Mouse (Mus musculus) spleen, embryonic (tissue): Measurements from ENCODE around the gene Mrpl9.

Source experiments
- CTCF ChIA-PET: fragments of 350-600 bp; sonication (Branson Sonifier 250); formaldehyde crosslinking; loops from one replicate; lab custom pipeline; 2022; lab: Charles Lee

The Mrpl9 gene

DNA sequence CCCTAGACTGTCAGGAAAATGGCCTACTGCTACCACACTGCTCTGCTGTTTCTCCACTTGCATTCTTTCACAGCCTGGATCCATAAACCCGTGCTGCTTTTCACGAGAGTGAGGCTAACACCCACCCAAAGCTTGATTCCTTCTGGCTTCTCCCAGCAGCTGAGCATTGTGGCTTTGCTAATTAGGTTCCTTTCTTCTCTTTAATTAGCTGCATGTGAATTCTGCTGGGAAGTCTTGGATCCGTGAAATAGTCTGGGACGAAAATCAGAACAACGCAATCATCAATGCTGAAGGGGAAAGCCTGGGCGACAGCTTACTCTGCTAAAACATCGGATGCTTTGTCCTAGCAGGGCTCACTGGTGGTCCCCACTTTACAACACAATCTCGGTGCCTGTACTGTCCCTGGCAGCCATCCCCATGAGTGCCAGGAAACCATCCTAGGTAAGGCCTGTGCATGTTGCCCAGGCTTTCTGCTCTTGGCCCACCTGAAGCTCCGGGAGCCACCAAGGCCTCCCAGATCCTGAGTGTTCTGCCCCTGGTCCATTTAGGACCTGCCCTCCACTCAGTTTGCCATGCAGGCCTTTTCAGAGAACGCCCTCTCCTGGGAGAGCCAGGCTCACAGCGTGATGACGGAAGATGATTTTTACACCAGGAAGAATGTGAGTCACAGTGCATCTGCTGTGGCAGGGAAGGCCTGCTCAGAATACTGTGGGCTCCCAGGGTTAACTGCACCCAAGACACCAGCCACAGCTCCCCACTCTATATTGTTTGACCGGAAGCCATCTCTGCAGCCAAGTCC, 22.7 kb downstream of the Mrpl9 start:
- CTCF ChIA-PET = interaction anchor here (0.6 kb wide), 1 partner anchor 135 kb away, joined by 3 read pairs; no protein-coding TSS in a partner anchor

DNA sequence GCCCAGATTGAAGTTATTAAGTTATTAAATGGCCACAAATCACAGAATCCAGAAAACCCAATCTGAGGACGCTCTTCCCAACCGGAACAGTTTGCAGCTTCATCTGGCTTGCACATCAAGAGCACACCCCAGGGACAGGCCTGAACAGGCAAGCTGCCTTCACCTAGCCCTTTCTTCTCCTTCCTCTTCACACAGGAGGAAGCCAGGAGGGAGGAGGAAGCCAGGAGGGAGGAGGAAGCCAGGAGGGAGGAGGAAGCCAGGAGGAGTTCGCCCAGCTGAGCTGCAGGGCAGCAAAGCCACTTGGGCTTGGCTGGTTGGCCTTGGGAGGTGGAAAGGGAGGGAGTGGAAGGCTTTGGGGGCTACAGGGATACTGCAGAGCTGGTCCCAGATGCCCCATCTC, 25.8 kb downstream of the Mrpl9 start:
- CTCF ChIA-PET = no interaction called here

GRCm38 (mm10) chr3:94472447-94473114, 29.5 kb downstream of the Mrpl9 start:
- CTCF ChIA-PET = interaction anchor here (0.8 kb wide), 1 partner anchor 114 kb away, joined by 15 read pairs; no protein-coding TSS in a partner anchor

DNA sequence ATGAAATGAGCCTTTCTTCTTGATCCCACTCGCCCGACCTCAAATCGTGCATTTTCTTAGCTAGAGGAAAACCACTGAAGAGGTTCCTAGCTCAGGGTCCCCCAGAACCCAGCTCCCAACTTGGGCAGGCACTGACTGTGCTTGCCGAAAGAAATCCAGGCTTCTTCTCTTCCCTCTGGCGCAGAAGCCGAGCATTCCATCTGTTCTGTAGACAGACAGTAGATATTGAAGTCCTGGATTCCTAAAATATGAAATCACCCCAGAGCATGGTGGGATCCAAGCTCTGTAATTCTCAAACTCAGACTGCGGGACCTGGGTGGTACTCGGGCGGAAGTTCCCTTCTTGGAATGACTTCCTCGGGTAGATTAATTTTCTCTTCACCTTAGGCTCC, 30.0 kb downstream of the Mrpl9 start:
- CTCF ChIA-PET = interaction anchor here (0.8 kb wide), 1 partner anchor 114 kb away, joined by 15 read pairs; no protein-coding TSS in a partner anchor

DNA sequence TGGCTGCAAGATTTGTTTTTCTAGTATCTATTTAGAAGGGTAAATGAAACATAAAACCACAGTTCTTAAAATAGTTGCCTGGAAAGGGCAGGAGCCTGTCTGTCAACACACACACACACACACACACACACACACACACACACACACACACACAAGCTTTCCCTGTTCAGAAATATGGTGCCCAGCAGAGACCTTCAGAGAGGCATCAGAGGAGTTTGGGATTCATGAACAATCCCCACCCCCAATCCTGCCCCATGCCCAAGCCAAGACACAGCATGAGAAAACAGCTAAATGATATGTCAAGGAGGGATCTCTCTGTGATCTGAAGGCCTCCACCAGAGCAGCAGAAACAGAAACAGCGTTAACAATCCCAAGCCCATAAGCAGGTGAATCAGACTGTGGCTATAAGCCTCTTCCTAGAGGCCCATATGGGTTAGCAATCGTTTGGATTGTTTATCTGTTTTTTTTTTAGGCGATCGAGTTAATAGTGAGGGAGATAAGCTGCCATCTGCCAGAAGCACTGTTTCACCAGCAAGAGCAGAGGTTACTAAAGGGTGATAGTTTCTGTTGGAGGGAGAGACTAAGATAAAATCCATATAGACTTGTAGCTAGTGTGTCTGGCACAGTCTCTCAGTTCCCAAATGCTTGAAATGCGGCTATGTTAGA, 30.6 kb downstream of the Mrpl9 start:
- CTCF ChIA-PET = interaction anchor here (0.8 kb wide), 1 partner anchor 115 kb away, joined by 15 read pairs; no protein-coding TSS in a partner anchor

DNA sequence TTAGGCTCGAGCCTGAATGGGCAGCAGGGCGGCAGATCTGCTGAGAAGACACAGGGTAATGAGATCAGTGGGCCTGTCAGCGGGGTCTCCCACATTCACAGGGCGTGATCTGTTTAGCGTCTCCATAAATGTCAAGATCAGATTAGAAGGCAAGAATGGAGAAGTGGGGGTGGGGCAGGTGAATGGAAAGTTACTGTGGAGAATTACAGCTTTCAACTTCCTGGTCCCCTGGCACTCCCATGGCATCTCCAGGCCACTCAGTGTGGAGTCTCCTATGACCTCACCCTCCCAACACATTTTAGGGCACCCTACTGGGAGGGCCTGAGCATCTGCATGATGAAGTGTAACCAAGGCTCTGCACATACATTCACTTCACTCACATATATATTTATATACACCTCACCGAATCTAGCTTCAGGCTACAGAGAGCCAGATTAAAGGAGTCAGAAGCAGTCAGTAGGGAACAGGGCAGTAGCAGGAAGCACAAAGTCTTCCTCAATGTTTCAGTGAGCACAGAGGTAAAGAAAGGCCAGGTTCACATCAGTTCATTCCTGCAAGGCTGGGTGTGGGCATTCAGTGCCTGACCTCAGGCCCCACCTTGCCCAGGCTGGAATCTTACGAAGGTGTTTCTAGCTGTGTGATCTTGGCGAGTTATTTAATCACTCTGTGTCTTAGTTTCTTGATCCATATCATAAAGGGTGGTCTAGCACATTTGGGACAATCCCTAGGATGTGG, 33.4 kb downstream of the Mrpl9 start:
- CTCF ChIA-PET = no interaction called here

GRCm38 (mm10) chr3:94477444-94477843, 34.3 kb downstream of the Mrpl9 start:
- CTCF ChIA-PET = interaction anchor here (0.5 kb wide), 1 partner anchor 1926 kb away, joined by 3 read pairs; no protein-coding TSS in a partner anchor

DNA sequence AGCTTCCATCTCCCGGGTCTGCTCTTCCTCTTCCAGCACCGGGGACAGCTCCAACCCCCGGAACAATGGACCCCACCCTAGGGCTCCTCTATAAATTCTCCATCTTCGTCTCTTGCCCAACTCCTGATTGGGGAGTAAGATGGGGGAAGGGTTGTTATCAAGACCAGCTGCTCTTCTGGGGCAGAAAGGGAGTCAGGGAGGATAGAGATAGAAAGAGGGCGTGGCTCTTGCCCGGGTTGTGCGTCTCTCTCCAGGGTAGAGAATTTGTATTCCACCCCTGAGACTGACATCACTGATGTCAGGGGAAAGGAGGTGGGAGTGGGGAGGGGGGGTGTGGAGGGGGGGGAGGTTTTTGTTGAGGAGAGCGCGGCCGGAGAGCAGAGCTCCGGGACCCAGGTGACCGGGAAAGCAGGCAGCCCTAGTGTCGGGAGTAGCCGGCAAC, 34.9 kb downstream of the Mrpl9 start, which contains the start of gene Celf3:
Celf3 (plus strand) TSS at position 315 of the 442 bp plus-strand sequence.
- CTCF ChIA-PET = interaction anchor here (0.5 kb wide), 1 partner anchor 1926 kb away, joined by 3 read pairs; no protein-coding TSS in a partner anchor

GRCm38 (mm10) chr3:94478591-94479169, 35.6 kb downstream of the Mrpl9 start:
- CTCF ChIA-PET = no interaction called here

DNA sequence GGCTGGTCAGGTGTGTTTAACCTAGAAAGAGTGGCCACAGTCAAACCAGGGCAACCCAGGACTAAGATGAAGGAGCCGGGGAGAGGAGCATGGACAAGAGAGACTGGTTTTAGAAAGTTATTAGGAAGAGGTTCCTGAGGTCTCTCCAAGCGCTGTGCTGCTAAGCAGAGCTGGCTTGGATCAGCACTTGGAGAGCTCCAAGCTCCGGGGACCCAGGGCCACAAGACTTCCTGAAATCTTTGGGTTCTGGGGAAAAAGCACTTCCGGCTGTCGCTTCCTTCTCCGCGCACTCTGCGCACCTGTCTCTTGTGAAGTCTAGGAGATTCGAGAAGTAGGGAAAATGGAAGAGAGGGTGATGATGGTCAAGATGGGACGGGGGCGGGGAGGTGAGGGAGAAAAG, 36.4 kb downstream of the Mrpl9 start:
- CTCF ChIA-PET = no interaction called here

- CTCF ChIA-PET = no interaction called here
These were observed 37.3 kb downstream of the Mrpl9 start, which contains the start of gene Riiad1 for GRCm38 (mm10) chr3:94480291-94480884. Riiad1 (minus strand) TSS chr3:94480341.

GRCm38 (mm10) chr3:94481429-94481828, 38.3 kb downstream of the Mrpl9 start:
- CTCF ChIA-PET = no interaction called here

DNA sequence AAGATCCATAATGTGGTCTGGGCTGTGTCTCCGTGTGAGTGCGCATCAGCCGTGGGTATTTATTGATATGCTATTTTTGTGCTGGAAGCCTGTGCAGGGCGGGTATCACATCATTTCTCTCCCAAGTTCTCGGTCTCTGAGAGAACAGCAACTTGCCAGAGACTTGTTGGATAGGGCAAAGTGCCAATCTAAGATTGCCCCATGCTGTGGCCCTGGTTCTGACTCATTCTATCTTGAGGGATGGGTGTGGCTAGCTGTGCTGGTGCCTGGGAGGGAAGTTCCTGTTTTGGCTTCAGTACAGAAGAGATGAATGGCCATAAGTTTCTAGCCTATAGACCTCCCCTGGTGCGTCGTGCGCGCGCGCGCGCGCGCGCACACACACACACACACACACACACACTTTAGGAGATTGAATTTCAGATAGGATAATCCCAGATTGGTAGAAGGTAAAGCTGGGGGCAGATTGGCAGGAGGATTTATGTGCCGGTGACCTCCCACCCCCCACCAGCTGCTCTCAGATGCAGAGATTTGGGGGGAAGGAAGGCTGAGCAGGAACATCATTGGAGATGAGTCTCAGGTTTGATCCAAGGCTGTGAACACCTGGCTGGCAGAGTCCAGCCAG, 39.8 kb downstream of the Mrpl9 start:
- CTCF ChIA-PET = no interaction called here

GRCm38 (mm10) chr3:94483790-94484439, 40.8 kb downstream of the Mrpl9 start:
- CTCF ChIA-PET = no interaction called here

DNA sequence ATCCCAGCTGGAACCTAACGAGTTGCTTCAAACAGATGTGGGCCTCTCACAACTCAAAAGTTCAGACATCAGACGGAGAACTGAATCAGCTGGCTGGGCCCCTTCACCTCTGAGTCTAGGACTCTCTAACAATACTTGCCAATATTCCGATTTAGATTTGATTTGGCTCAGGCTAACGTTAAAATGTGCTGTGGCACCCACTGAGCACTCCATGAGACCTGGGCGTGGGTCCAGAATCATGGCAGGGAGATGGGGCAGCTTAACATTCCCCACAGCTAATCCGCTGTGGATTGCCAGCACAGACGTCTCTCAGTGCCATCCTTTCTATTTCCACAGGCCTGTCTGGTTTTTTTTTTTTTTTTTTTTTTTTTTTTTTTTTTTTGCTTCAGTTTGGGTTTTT, 42.8 kb downstream of the Mrpl9 start:
- CTCF ChIA-PET = no interaction called here

- CTCF ChIA-PET = no interaction called here
These were observed 44.5 kb downstream of the Mrpl9 start for GRCm38 (mm10) chr3:94487581-94487980.

DNA sequence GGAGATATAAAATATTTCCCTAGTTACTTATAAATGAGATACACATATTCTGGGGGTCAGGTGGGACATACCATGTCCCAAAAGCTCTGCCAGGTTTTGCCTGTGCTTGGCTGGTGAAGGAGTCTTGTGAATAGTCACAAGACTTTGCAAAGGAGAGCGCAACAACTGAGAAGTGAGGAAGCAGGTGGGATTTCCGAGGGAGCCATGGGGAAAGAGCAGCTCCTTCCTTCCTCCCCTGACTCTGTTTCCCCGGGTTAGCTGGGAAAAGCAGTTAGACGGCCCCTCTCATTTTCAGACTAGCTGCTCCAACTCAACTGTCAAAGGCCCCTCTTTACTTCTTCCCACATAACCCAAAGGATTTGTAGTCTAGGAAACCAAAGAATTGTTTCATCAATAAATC, 54.0 kb downstream of the Mrpl9 start:
- CTCF ChIA-PET = no interaction called here
